12 mouse cellular contexts compared by ENCODE assay signal in genomic region chr2:33875594-33875993, GRCm38 (mm10). TPM values are rescaled to one million over a fixed set of nuclear protein-coding genes. Genes with fewer than 3 reads are reported as not detected.
DNase-seq lines count a peak whose midpoint lies in the region; ATAC-seq lines count a peak whose summit lies in the region.
"Had no signal": no experiment of that assay in that cellular context is flagged by ENCODE, and none has a peak within 500 bp of the region (broad histone marks: within the 10 kb centered on the region; RNA-seq: fewer than 3 reads in every experiment).

No protein-coding gene starts in this region.

- ATAC-seq in lung, embryonic 16.5 days (ENCODE audit: low read depth): no peak
- no peak for ATAC-seq in forebrain, embryonic 14.5 days
- no peak for ATAC-seq in limb, embryonic 12.5 days (ENCODE audit: insufficient number of reproducible peaks, insufficient read depth, low FRiP score, low TSS enrichment, low read depth)

- H3K4me2 ChIP-seq in lung, embryonic 16.5 days (ENCODE audit: low read depth, low read length): peak overlapping the region; percentile 7; the same call in 1 of the 2 replicates
- H3K4me2 ChIP-seq in forebrain, embryonic 14.5 days (ENCODE audit: low read length): no peak overlapping the region
- no peak overlapping the region for H3K4me2 ChIP-seq in limb, embryonic 12.5 days

- peak overlapping the region; percentile 93 for H3K27ac ChIP-seq in lung, embryonic 16.5 days (ENCODE audit: low read length)
- peak overlapping the region; percentile 99 for H3K27ac ChIP-seq in forebrain, embryonic 14.5 days (ENCODE audit: low read depth, low read length)
- H3K27ac ChIP-seq in limb, embryonic 12.5 days: peak overlapping the region; percentile 56

- WGBS in lung, embryonic 16.5 days: 51% methylated on average over 12 of the region's 12 CpGs
- 79% methylated on average over 12 of the region's 12 CpGs for WGBS in forebrain, embryonic 14.5 days
- 74% methylated on average over 12 of the region's 12 CpGs for WGBS in limb, embryonic 12.5 days

- H3K9ac ChIP-seq in lung, embryonic 16.5 days (ENCODE audit: low read length): no peak overlapping the region
- H3K9ac ChIP-seq in forebrain, embryonic 14.5 days (ENCODE audit: low read length): peak overlapping the region; percentile 26; the same call in 1 of the 2 replicates
- no peak overlapping the region for H3K9ac ChIP-seq in limb, embryonic 12.5 days (replicated peaks)
- H3K9ac ChIP-seq: limb, embryonic 15.5 days had no signal

- H3K4me3 ChIP-seq in lung, embryonic 16.5 days (ENCODE audit: low read length): no peak overlapping the region
- no peak overlapping the region for H3K4me3 ChIP-seq in forebrain, embryonic 14.5 days (ENCODE audit: low read depth, low read length)
- no peak overlapping the region for H3K4me3 ChIP-seq in limb, embryonic 12.5 days (replicated peaks)
- H3K4me3 ChIP-seq: limb, embryonic 15.5 days had no signal

- no peaks in the 10 kb centered on the region for H3K27me3 ChIP-seq in lung, embryonic 16.5 days (ENCODE audit: control insufficient read depth, insufficient read depth, low read depth, low read length)
- H3K27me3 ChIP-seq in forebrain, embryonic 14.5 days (replicated peaks; ENCODE audit: control insufficient read depth, insufficient read depth, low read length): no peaks in the 10 kb centered on the region
- H3K27me3 ChIP-seq in limb, embryonic 12.5 days: no peaks in the 10 kb centered on the region
- H3K27me3 ChIP-seq: limb, embryonic 15.5 days had no signal

- peaks cover 6% of the 10 kb centered on the region for H3K36me3 ChIP-seq in lung, embryonic 16.5 days (ENCODE audit: control insufficient read depth, insufficient read depth, low read length)
- peaks cover 38% of the 10 kb centered on the region for H3K36me3 ChIP-seq in forebrain, embryonic 14.5 days (ENCODE audit: control insufficient read depth, insufficient read depth, low read length)
- H3K36me3 ChIP-seq in limb, embryonic 12.5 days: peaks cover 27% of the 10 kb centered on the region

- no peak for DNase-seq in lung, postnatal 25 days (ENCODE audit: low spot score)
- no peak for DNase-seq in forebrain, embryonic 14.5 days (ENCODE audit: low spot score)
- peak; percentile 49 for DNase-seq in thymus, postnatal 25 days
- no peak for DNase-seq in frontal cortex, postnatal 14 days (ENCODE audit: low spot score in 2 of 2)
- DNase-seq in gastrocnemius, postnatal 25 days: no peak
- DNase-seq: adrenal gland, adult 2 months; cerebellum, adult 18-20 months; kidney, postnatal 14 days; right cerebral cortex, postnatal 14 days had no signal

- H3K4me1 ChIP-seq in lung, embryonic 16.5 days (replicated peaks; ENCODE audit: control insufficient read depth, insufficient read depth, low read length): peaks cover 75% of the 10 kb centered on the region
- peaks cover 33% of the 10 kb centered on the region for H3K4me1 ChIP-seq in forebrain, embryonic 14.5 days (ENCODE audit: control insufficient read depth, insufficient read depth, low read length)
- peaks cover 84% of the 10 kb centered on the region for H3K4me1 ChIP-seq in limb, embryonic 12.5 days (replicated peaks)

- no peaks in the 10 kb centered on the region for H3K9me3 ChIP-seq in lung, embryonic 16.5 days (ENCODE audit: control insufficient read depth, low read length)
- no peaks in the 10 kb centered on the region for H3K9me3 ChIP-seq in forebrain, embryonic 14.5 days (replicated peaks; ENCODE audit: control insufficient read depth, low read length)
- H3K9me3 ChIP-seq in limb, embryonic 12.5 days: no peaks in the 10 kb centered on the region
- H3K9me3 ChIP-seq: limb, embryonic 15.5 days had no signal

RNA-seq across cellular contexts. Expression of gene Mvb12b, which starts 12.2 kb away (rescaled TPM):
- 19.2 and 21.6 TPM in 2 replicates for polyA plus RNA-seq in lung, embryonic 16.5 days (2015; fragmentation: Nextera tagmentation; extraction: Ambion mirVana)
- 49.5 and 52.2 TPM in 2 replicates for polyA plus RNA-seq in forebrain, embryonic 14.5 days (2014; fragmentation: Nextera tagmentation; extraction: Ambion mirVana)
- 25.5 and 27.3 TPM in 2 replicates for polyA plus RNA-seq in limb, embryonic 12.5 days (2016; fragmentation: Nextera tagmentation; extraction: Ambion mirVana)
- total RNA-seq in gastrocnemius, postnatal 25 days (2021): 10 to 100 TPM; 18.6 to 23.0 TPM
